Mouse (Mus musculus): ENCODE data around the gene Uba6.

DNA sequence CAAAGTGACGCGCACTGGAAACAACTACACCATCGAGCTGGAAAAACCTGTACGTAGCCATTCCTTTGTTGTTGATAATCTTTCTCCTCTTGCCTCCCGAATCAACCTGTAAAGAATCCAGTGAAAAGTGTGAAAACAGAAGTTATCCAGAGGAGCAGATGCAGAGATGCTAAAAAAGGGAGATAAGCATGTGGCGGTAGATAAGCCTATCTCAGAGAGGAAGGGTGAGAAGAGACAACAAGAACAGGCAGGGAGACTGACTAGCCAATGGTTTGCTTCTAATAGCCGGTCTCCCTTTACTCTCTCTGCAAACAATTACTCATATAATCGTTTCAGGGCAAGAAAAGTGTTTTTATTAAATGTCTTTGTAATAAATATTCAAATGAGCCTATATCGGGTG, 77.8 kb downstream of the Uba6 start:
- TF ChIP-seq CTCF (IDR thresholded peaks at IDR 0.05; ENCODE audit: control insufficient read depth, insufficient read depth, insufficient read length) (no peak), USF1 (IDR thresholded peaks at IDR 0.05; ENCODE audit: low read depth) (no peak), MYOG (IDR thresholded peaks at IDR 0.05; ENCODE audit: control insufficient read depth, extremely low read depth, insufficient read length) (no peak), MAX (IDR thresholded peaks at IDR 0.05) (no peak)
